Mouse (Mus musculus) G1E-ER4 (cell line): ENCODE results near the gene Ros1. TPM values are rescaled to one million over a fixed set of nuclear protein-coding genes. Genes with fewer than 3 reads are reported as not detected.

Experiments
- GATA1 ChIP-seq: IDR thresholded peaks from one replicate; pipeline ENCODE4 v1.8.0; 2012; ENCODE audit warnings: low read length, inconsistent platforms
- polyA plus RNA-seq: library from polyadenylated mRNA; stranded (reverse); fragments of >175 nt; gene quantifications from 2 replicates; pipeline ENCODE4 v1.2.3, GENCODE M21; 2012

Gene Ros1
- polyA plus RNA-seq, 1 experiment = not detected

GRCm38 (mm10) chr10:52033729-52034128 is 161.3 kb downstream of the Ros1 start:
- no peak for TF ChIP-seq GATA1

DNA sequence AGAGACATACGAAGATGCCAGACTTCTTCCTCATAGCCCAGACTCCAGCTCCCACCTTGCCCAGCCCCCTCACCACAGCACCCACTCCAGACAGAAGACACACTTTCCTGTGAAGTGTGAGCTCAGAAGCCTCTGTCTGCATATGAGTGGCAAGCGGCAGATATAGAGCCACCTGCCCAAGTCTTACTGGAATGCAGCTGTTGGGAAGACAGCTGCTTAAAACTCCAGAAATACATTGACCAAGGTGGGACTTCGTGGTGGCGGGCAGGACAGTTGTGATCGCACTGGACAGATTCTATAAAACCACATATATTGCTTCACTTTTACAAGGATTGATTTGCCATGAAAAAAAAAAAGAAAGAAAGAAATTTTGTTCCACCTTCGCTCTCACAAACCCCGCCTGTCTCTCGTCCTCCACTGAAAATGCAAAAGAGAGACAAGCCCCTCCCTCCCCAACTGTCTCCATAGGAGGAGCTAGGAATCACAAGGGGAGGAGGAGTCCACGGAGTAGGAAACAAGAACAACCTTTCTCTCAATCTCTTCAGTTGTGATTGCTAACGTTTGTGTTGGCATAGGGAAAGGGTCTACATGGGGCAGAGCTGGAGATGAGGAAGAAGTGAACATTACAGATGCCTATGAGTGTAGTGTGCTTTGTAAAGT is 165.5 kb downstream of the Ros1 start:
- no peak for TF ChIP-seq GATA1

GRCm38 (mm10) chr10:52028561-52029370 is 166.3 kb downstream of the Ros1 start:
- no peak for TF ChIP-seq GATA1

DNA sequence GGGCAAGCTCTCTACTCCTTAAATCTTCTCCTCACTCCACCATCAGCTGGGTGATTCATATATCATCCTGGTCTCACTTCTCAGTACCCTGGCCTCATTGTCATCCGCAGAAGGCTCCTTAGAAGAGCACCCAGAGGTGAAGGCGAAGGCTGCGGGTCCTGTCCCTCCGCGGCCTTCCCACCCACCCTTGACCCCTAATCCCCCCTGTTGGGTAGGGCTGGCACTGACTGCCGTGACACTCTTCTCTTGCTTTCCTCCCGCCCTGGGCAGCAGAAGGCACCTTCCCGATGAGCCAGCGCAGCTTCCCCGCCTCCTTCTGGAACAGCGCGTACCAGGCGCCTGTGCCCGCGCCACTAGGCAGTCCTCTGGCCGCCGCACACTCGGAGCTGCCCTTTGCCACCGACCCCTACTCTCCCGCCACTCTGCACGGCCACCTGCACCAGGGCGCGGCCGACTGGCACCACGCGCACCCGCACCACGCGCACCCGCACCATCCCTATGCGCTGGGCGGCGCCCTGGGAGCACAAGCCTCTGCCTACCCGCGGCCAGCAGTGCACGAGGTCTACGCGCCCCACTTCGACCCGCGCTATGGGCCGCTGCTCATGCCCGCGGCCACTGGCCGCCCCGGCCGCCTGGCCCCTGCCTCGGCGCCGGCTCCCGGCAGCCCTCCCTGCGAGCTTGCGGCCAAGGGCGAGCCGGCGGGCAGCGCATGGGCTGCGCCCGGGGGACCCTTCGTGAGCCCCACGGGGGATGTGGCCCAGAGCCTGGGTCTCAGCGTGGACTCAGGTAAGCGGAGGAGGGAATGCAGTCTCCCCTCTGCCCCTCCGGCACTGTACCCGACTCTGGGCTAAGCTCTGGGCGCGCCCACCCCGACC is 167.6 kb downstream of the Ros1 start:
- TF ChIP-seq GATA1 = no peak

GRCm38 (mm10) chr10:52025821-52026220 is 169.2 kb downstream of the Ros1 start:
- no peak for TF ChIP-seq GATA1

GRCm38 (mm10) chr10:52025291-52025690 is 169.8 kb downstream of the Ros1 start:
- no peak for TF ChIP-seq GATA1

- TF ChIP-seq GATA1 = no peak
Observed at GRCm38 (mm10) chr10:52024053-52024410, 171.0 kb downstream of the Ros1 start.

- TF ChIP-seq GATA1 = no peak
Observed at GRCm38 (mm10) chr10:52023213-52024052, 171.6 kb downstream of the Ros1 start.

DNA sequence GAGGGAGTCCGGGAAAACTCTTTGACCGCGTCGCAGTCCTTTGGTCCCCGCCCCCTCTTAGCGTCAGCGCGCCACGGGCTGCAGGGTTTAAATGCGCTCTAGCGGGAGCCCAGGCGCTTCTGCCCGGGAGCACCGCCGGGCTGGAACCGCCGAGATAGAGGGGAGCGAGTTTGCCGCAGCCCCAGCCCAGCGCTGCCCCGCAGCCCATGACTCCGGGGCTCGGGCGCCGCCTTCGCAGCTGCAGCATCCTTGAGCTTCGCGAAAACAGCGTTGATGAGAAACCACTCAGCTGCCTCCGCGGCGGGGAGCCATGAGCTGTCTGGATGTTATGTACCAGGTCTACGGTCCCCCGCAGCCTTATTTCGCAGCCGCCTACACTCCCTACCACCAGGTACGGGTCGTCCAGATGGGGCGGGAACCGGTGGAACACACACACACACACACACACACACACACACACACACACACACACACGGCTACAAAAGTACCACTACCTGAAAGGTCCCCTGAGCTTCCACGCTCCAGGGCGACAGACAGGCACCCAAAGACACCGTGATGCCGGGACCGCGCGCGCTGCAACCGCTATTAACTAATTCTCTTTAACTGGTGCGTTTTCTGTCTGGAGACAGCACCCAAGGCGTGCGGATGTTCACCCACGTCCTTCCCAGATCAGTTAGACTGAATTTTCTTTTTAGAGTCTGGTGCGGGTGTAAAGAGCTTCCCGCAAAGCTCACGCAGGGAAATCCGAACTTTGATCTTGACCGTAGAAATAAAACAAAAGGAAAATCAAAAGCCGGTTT is 172.4 kb downstream of the Ros1 start, which contains the start of gene Vgll2:
Gene Vgll2 (plus strand): TSS at position 90 of the 800 bp plus-strand sequence.
- no peak for TF ChIP-seq GATA1

DNA sequence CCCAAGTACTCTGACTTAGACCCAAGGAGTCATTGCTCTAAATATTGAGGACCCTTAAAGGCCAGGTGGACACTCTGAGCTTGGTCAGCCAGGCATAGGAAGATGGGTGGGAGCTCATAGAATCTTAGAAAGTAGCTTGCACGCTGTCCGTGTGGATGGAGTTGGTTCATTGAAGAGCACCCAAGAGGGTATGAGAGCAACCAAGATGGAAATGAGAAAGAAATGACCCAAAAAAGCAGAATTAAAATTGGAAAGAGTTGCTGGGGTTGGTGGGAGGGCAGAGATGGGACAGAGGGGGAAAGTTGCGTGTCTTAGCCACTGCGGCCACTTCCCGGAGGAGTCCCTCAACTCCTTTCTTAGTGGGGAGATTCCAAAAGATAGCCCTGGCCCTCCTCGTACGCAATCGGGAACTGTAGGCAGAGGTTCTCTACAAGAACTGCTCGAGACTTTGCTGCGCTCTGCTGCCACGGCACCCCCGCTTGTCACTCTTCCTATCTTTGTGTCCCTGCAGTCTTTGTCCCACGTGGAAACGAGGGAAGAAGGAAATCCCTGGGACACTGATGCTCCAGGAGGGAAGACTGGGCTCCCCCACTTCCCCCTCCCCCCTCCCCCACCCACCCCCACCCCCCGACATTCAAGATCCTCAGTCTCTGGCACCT is 173.2 kb downstream of the Ros1 start:
- TF ChIP-seq GATA1 = no peak

- no peak for TF ChIP-seq GATA1
Observed at GRCm38 (mm10) chr10:52021231-52021630, 173.8 kb downstream of the Ros1 start.

GRCm38 (mm10) chr10:52018471-52018870 is 176.6 kb downstream of the Ros1 start:
- no peak for TF ChIP-seq GATA1

Other genes with a start within 250 kb of the Ros1 start
- gene Vgll2, start 172.7 kb downstream of the Ros1 start, polyA plus RNA-seq = not detected in 2 replicates
- not detected in 2 replicates for gene Dcbld1, start 38.4 kb upstream of the Ros1 start, polyA plus RNA-seq
- not detected in 2 replicates for gene Gm26741, start 163.5 kb upstream of the Ros1 start, polyA plus RNA-seq
- gene Gopc, start 186.9 kb upstream of the Ros1 start, polyA plus RNA-seq = 1.5 and 1.6 TPM in 2 replicates
- gene Nepn, start 193.7 kb upstream of the Ros1 start, polyA plus RNA-seq = not detected in 2 replicates
- gene Nus1, start 222.3 kb upstream of the Ros1 start, polyA plus RNA-seq = 9.6 and 13.2 TPM in 2 replicates